Mouse (Mus musculus) liver, adult 2 months (tissue): Measurements from ENCODE around the gene Sgf29. TPM values are rescaled to one million over a fixed set of nuclear protein-coding genes. Genes with fewer than 3 reads are reported as not detected.

Experiments
- DNase-seq: peaks from one replicate; pipeline ENCODE4 v3.0.0-alpha.2; 2011; ENCODE audit warnings: low read depth, low spot score; ENCODE audit errors: extremely low read depth
- H3K27ac ChIP-seq: fragments of 200-500 bp; replicated peaks from 2 replicates; pipeline ENCODE4 v1.5.1; 2012; ENCODE audit warnings: low read depth, mild to moderate bottlenecking, control low read depth, inconsistent platforms, low read length; ENCODE audit not compliant: insufficient read depth
- H3K27me3 ChIP-seq: fragments of 200-500 bp; 2 replicates; pipeline ENCODE4 v1.6.1; 2012; ENCODE audit warnings: mild to moderate bottlenecking, moderate library complexity, low read length, inconsistent platforms; ENCODE audit not compliant: control insufficient read depth, insufficient read depth
- H3K36me3 ChIP-seq: fragments of 200-500 bp; 2 replicates; pipeline ENCODE4 v1.6.1; 2012; ENCODE audit warnings: low read length, inconsistent platforms; ENCODE audit not compliant: control insufficient read depth, insufficient read depth
- H3K4me1 ChIP-seq: fragments of 200-500 bp; 2 replicates; pipeline ENCODE4 v1.6.1; 2011; ENCODE audit warnings: low read length; ENCODE audit not compliant: control insufficient read depth, insufficient read depth
- H3K4me3 ChIP-seq: fragments of 200-500 bp; 2 replicates; pipeline ENCODE4 v1.5.1; 2011; ENCODE audit warnings: low read depth, mild to moderate bottlenecking, control low read depth, low read length, moderate library complexity; ENCODE audit not compliant: insufficient read depth
- H3K79me2 ChIP-seq: fragments of 200-500 bp; 2 replicates; pipeline ENCODE4 v1.6.1; 2012; ENCODE audit warnings: inconsistent platforms, mild to moderate bottlenecking, low read length, moderate library complexity; ENCODE audit not compliant: control insufficient read depth, insufficient read depth
- H3K9ac ChIP-seq: fragments of 200-500 bp; 2 replicates; pipeline ENCODE4 v1.6.1; 2012; ENCODE audit warnings: low read depth, mild to moderate bottlenecking, control low read depth, inconsistent platforms, low read length
- CTCF ChIP-seq: fragments of 200-500 bp; IDR thresholded peaks from 2 replicates; pipeline ENCODE4 v1.5.1; 2011; ENCODE audit warnings: low read depth, low read length, control low read depth
- POLR2A ChIP-seq: fragments of 200-500 bp; IDR thresholded peaks from 2 replicates; pipeline ENCODE4 v1.6.1; 2011; ENCODE audit warnings: low read length, control low read depth; ENCODE audit not compliant: insufficient read depth; ENCODE audit errors: extremely low read depth
- WGBS: fragments of 180-500 bp; shearing (Covaris S2); methylation state at CpG from one replicate; pipeline ENCODE4 v1.1.7; 2018; 5-methylcytosine and 5-hydroxymethylcytosine counted together
- polyA plus RNA-seq: library from polyadenylated mRNA; depleted of rRNA; stranded (reverse); fragments of >200 nt; gene quantifications from 2 replicates; pipeline ENCODE4 v1.2.3, GENCODE M21; 2012; rRNA removed
- total RNA-seq: library from RNA; depleted of rRNA; stranded (reverse); fragments of >200 nt; gene quantifications from 2 replicates; pipeline ENCODE4 v1.2.3, GENCODE M21; 2014; rRNA removed

The Sgf29 gene
- total RNA-seq (7.7 and 10.7 TPM in 2 replicates), polyA plus RNA-seq (34.7 and 54.2 TPM in 2 replicates)

- DNase-seq = peak; percentile 89
- 1% methylated on average over 57 of the region's 57 CpGs for WGBS
Measured at GRCm38 (mm10) chr7:126649231-126650051, at the start of gene Sgf29. Sgf29 (plus strand) TSS chr7:126649309.

GRCm38 (mm10) chr7:126601896-126602295 lies 47.2 kb upstream of the Sgf29 start:
- WGBS = 39% methylated on average over 5 of the region's 5 CpGs

More at GRCm38 (mm10) chr7:126649231-126650051, at the start of gene Sgf29:
- peaks cover 4% of the 10 kb centered on the region; the same call in 1 of the 2 replicates for H3K4me1 ChIP-seq
- no peaks in the 10 kb centered on the region for H3K36me3 ChIP-seq
- TF ChIP-seq POLR2A (peak; percentile 90), CTCF (no peak)
- H3K4me3 ChIP-seq = peak within 1 kb of the TSS; percentile 95
- peaks cover 5% of the 10 kb centered on the region; the same call in 1 of the 2 replicates for H3K79me2 ChIP-seq
- no peaks in the 10 kb centered on the region for H3K27me3 ChIP-seq
- peak within 1 kb of the TSS; percentile 90 for H3K27ac ChIP-seq
- H3K9ac ChIP-seq = peak within 1 kb of the TSS; percentile 96

DNA sequence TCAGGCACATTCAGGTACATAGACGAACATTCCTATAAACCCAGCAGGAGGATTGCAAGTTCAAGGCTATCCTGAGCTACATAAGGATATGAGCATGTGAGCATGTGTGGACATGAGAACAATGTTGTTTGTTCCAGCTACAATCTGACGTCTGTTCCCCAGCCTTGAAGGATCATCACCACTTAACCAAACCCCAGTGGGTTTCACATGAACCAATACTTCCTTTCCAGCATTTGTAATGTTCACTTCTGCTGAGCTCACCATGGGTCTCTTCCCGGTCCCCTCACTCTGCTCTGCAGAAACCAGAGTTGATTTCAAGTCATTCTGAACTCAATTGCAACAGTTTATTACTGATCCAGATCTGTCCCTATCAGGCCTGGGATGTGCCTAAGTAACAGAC lies 46.5 kb upstream of the Sgf29 start:
- WGBS = 79% methylated on average over 3 of the region's 3 CpGs

More at GRCm38 (mm10) chr7:126601896-126602295, 47.2 kb upstream of the Sgf29 start:
- H3K27ac ChIP-seq = no peak overlapping the region
- DNase-seq = no peak
- H3K27me3 ChIP-seq = no peaks in the 10 kb centered on the region
- no peak overlapping the region for H3K4me3 ChIP-seq
- no peak overlapping the region for H3K9ac ChIP-seq
- TF ChIP-seq POLR2A (no peak), CTCF (no peak)
- no peaks in the 10 kb centered on the region for H3K36me3 ChIP-seq
- H3K4me1 ChIP-seq = no peaks in the 10 kb centered on the region
- no peaks in the 10 kb centered on the region for H3K79me2 ChIP-seq

DNA sequence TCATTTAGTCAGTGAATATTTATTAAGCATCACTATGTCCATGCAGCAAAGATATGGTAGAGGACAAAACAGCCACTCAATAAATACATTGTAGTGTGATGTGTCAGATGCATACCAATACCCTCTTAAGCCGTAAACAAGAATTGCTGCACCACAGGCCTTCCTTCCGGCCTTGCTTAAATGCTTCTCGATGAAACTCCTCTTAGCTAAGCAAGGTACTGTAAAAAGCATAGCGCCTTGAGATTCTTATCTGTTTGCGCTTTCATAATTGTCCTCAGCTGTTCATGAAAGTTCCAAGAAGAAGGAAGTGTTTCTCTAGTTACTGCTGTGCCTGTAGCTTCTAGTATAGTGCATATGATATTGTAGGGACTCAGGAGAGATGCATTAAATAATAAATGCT lies 42.5 kb upstream of the Sgf29 start:
- H3K4me3 ChIP-seq = no peak overlapping the region
- H3K36me3 ChIP-seq = no peaks in the 10 kb centered on the region
- no peak for TF ChIP-seq POLR2A
- TF ChIP-seq CTCF = no peak
- H3K4me1 ChIP-seq = no peaks in the 10 kb centered on the region
- H3K9ac ChIP-seq = no peak overlapping the region
- 86% methylated on average over 5 of the region's 5 CpGs for WGBS
- H3K27me3 ChIP-seq = no peaks in the 10 kb centered on the region
- DNase-seq = no peak
- no peak overlapping the region for H3K27ac ChIP-seq
- no peaks in the 10 kb centered on the region for H3K79me2 ChIP-seq

More for the DNA sequence above, 46.5 kb upstream of the Sgf29 start:
- no peaks in the 10 kb centered on the region for H3K79me2 ChIP-seq
- no peak overlapping the region for H3K27ac ChIP-seq
- H3K27me3 ChIP-seq = no peaks in the 10 kb centered on the region
- H3K4me3 ChIP-seq = no peak overlapping the region
- no peaks in the 10 kb centered on the region for H3K4me1 ChIP-seq
- H3K9ac ChIP-seq = no peak overlapping the region
- no peaks in the 10 kb centered on the region for H3K36me3 ChIP-seq
- DNase-seq = no peak
- no peak for TF ChIP-seq POLR2A
- TF ChIP-seq CTCF = no peak

- peak; percentile 68 for DNase-seq
- no peaks in the 10 kb centered on the region for H3K79me2 ChIP-seq
- H3K4me3 ChIP-seq = no peak overlapping the region
- H3K4me1 ChIP-seq = no peaks in the 10 kb centered on the region
- no peaks in the 10 kb centered on the region for H3K36me3 ChIP-seq
- TF ChIP-seq POLR2A = no peak
- no peak for TF ChIP-seq CTCF
- H3K27me3 ChIP-seq = no peaks in the 10 kb centered on the region
- H3K27ac ChIP-seq = no peak overlapping the region; the same call in 1 of the 2 replicates
- 36% methylated on average over 3 of the region's 3 CpGs for WGBS
- no peak overlapping the region for H3K9ac ChIP-seq
Measured at GRCm38 (mm10) chr7:126607064-126607463, 42.0 kb upstream of the Sgf29 start.

GRCm38 (mm10) chr7:126607796-126608195 lies 41.3 kb upstream of the Sgf29 start:
- TF ChIP-seq CTCF = no peak
- TF ChIP-seq POLR2A = no peak
- Histone ChIP-seq H3K36me3 (no peaks in the 10 kb centered on the region), H3K4me3 (no peak overlapping the region), H3K27ac (no peak overlapping the region), H3K9ac (no peak overlapping the region), H3K4me1 (no peaks in the 10 kb centered on the region), H3K27me3 (no peaks in the 10 kb centered on the region), H3K79me2 (no peaks in the 10 kb centered on the region)
- DNase-seq = no peak
- WGBS = 79% methylated on average over 5 of the region's 5 CpGs
